Mouse (Mus musculus) cerebellum, postnatal 10 days (tissue): ENCODE measurements around the gene Rgcc.

Experiments used
- DNase-seq, 2 experiments: peaks; one replicate each; pipeline ENCODE4 v3.0.0; 2021; ENCODE audit warnings: mixed read lengths in 2 of 2

The Rgcc gene

GRCm38 (mm10) chr14:79301466-79301875 is at the start of gene Rgcc:
Rgcc (minus strand) TSS chr14:79301645.
- DNase-seq: peak; percentile 98

- DNase-seq: no peak
Measured at GRCm38 (mm10) chr14:79346384-79346783, 44.9 kb upstream of the Rgcc start.

GRCm38 (mm10) chr14:79335613-79336012 is 34.2 kb upstream of the Rgcc start:
- no peak for DNase-seq

GRCm38 (mm10) chr14:79331936-79332335 is 30.5 kb upstream of the Rgcc start:
- DNase-seq: no peak

- no peak for DNase-seq
Measured at GRCm38 (mm10) chr14:79330944-79331561, 29.6 kb upstream of the Rgcc start.

DNA sequence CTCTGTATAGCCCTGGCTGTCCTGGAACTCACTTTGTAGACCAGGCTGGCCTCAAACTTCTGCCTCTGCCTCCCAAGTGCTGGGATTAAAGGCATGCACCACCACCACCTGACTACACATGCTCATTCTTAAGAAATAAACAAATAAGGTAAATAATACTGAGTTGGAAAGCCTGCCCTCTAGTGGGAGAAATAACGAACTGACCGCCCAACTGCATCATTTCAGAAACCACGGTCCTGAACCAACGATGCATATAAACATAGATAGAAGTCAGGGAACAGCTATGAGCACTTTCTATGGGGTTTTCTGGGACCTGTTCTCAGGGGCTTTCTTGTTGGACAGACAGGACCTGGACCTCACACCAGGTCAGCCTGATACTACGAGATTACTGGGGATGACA is 25.6 kb upstream of the Rgcc start:
- peak; percentile 59 to 73 for DNase-seq

GRCm38 (mm10) chr14:79324112-79324840 is 22.8 kb upstream of the Rgcc start:
- DNase-seq: peak; percentile 40 to 49

- DNase-seq: no peak
Measured at GRCm38 (mm10) chr14:79321881-79322280, 20.4 kb upstream of the Rgcc start.

GRCm38 (mm10) chr14:79321152-79321551 is 19.7 kb upstream of the Rgcc start:
- DNase-seq: peak; percentile 74 to 77

DNA sequence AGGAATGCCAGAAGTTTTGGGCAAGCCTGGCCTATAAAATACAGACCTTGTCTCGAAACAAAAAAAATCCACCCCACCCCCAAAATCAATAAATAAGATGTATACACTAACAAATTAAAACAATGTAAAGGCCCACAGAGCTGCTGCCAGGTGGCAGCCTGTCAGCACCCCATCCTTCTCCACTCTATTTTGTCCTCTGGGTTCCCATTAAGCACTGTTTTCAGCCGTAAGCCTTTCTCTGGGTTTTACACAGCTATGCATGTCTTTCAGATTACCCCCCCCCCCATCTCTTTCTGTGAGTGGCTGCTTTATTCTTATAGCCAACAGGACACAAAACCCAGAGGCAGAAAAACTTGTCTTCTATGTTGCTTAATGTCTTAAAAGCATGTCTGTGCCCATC is 16.2 kb upstream of the Rgcc start:
- no peak for DNase-seq

GRCm38 (mm10) chr14:79315877-79316276 is 14.4 kb upstream of the Rgcc start:
- DNase-seq: no peak

GRCm38 (mm10) chr14:79314245-79315010 is 13.0 kb upstream of the Rgcc start:
- no peak for DNase-seq

- no peak for DNase-seq
Measured at GRCm38 (mm10) chr14:79313439-79314175, 12.2 kb upstream of the Rgcc start.

DNA sequence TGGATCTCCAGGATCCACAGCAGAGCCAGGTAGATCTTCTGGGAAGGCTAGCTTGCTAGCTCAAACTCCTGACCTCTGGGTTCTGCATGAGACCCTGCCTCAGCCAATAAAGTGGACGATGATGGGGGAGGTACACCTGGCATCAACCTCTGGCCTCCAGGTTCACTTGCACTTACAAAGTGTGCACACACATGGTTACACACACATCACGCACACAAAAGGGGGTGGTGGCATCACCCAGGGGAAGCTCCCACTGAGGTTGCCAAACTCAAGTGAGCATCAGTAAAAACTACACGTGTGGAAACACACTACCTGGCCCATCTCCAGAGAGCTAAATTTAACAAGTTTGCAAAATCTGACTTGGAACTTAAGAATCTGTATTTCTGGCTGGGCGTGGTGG is 11.3 kb upstream of the Rgcc start:
- DNase-seq: no peak

DNA sequence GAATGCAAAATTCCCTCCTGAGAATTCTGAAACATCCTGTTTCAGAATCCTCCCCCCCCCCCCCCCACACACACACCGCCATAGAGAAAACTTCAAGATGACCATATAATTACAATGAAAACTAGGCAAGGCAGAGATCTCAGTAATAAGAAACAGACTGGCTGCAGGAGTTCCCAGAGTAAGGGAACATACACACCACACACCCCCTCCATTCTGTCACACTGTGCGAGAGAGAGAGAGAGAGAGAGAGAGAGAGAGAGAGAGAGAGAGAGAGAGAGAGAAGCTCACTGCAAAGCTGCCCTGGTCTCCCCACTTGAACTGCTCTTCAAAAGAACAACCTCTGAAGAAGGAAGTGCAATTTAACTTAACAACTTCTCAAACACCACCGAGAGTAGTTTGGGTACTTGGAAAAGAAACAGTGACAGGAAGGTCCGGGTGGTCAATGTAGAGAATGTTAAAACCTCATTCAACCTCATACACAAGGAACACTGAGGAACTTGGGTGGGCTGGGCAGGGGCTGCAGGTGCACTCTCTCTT is 10.5 kb upstream of the Rgcc start:
- no peak for DNase-seq

DNA sequence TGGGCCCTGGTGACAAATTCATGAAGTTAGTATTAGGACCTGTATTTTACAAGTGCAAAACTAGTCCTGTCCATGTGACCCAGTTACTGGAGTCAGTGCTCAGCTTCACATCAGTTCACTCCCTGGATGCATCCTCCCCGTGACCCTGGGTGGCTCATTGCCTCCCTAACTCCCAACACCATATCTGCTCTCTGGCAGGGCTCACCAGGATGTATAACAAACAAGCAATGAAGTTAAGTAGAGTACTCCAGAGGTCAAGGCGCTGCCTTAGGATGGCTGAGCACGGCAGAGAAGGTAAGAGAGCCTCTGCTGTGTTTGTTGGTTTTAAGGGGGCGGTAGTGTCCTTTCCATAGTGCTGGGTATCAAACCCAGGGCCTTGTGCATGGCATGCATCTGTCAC is 7.7 kb upstream of the Rgcc start:
- no peak for DNase-seq

GRCm38 (mm10) chr14:79308364-79308763 is 6.9 kb upstream of the Rgcc start:
- peak in 1 of 2 experiments; percentile 59 for DNase-seq

GRCm38 (mm10) chr14:79307908-79308307 is 6.5 kb upstream of the Rgcc start:
- no peak for DNase-seq

- DNase-seq: no peak
Measured at GRCm38 (mm10) chr14:79307138-79307537, 5.7 kb upstream of the Rgcc start.

- DNase-seq: no peak
Measured at GRCm38 (mm10) chr14:79304873-79305464, 3.5 kb upstream of the Rgcc start.

GRCm38 (mm10) chr14:79303150-79303549 is 1.7 kb upstream of the Rgcc start:
- DNase-seq: no peak

DNA sequence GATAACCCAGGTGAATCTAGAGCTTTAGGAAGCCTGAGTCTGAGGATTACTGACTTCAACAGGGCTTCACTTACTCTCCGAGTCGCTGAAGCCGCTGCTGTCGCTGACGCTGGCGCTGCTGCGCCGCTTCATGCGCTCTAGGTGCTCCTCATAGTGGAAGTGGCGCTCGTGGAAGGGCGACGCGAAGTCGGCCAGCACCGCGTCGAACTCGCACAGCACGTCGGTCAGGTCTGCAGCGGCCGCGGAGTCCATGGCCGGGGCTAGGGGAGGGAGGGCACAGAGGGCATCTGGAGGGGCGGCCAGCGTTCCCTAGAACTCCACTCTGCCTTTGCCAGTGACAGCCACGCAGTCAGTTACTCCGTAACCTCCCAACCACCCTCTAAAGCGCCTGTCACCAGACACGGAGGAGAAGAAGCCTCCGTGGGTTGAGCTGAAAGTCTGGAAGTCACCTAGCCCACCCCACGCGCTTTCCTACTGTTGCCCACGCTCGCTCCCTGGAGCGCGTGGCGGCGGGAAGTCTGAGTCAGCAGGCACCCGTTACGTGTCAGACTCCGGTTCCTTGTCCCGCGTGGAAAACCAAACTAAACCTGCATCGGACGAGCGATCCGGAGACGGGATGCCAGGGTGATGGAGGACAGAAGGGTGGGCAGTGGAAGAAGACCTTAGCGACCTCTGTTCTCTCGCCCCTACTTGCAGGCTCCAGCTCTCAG is 649 bp downstream of the Rgcc start:
- DNase-seq: peak; percentile 48 to 56
